Mouse (Mus musculus) hindbrain, embryonic 13.5 days (tissue): Measurements from ENCODE around the gene Zfp239. TPM values are rescaled to one million over a fixed set of nuclear protein-coding genes. Genes with fewer than 3 reads are reported as not detected.

Experiments
- ATAC-seq: fragments of 200-750 bp; cut with Nextera tagmentation; 2 replicates; pipeline ENCODE4 v1.8.0; 2017; ENCODE audit warnings: moderate TSS enrichment; ENCODE audit not compliant: low FRiP score
- H3K27ac ChIP-seq: fragments of 300-500 bp; sonication (generic); 2 replicates; pipeline ENCODE4 v1.5.1; 2015; ENCODE audit warnings: inconsistent platforms, mild to moderate bottlenecking, moderate library complexity
- H3K27me3 ChIP-seq: fragments of 300-500 bp; sonication (generic); 2 replicates; pipeline ENCODE4 v1.6.1; 2015; ENCODE audit warnings: mild to moderate bottlenecking, inconsistent platforms
- H3K36me3 ChIP-seq: fragments of 300-500 bp; sonication (generic); 2 replicates; pipeline ENCODE4 v1.6.1; 2015; ENCODE audit warnings: mild to moderate bottlenecking, inconsistent platforms
- H3K4me1 ChIP-seq: fragments of 300-500 bp; sonication (generic); replicated peaks from 2 replicates; pipeline ENCODE4 v1.6.1; 2015; ENCODE audit warnings: inconsistent platforms
- H3K4me2 ChIP-seq: fragments of 300-500 bp; sonication (generic); 2 replicates; pipeline ENCODE4 v1.6.1; 2015; ENCODE audit warnings: inconsistent platforms, mild to moderate bottlenecking, moderate library complexity
- H3K4me3 ChIP-seq: fragments of 300-500 bp; sonication (generic); 2 replicates; pipeline ENCODE4 v1.5.1; 2015; ENCODE audit warnings: mild to moderate bottlenecking, inconsistent platforms
- H3K9ac ChIP-seq: fragments of 300-500 bp; sonication (generic); 2 replicates; pipeline ENCODE4 v1.6.1; 2015; ENCODE audit warnings: mild to moderate bottlenecking, inconsistent platforms
- H3K9me3 ChIP-seq: fragments of 300-500 bp; sonication (generic); 2 replicates; pipeline ENCODE4 v1.6.1; 2016; ENCODE audit warnings: inconsistent platforms
- WGBS: fragments of 180-500 bp; shearing (Covaris S2); methylation state at CpG from one replicate; pipeline ENCODE4 v1.1.7; 2015; 5-methylcytosine and 5-hydroxymethylcytosine counted together
- polyA plus RNA-seq: library from polyadenylated mRNA; unstranded; fragments of >200 nt; fragmentation: Nextera tagmentation; extraction: Ambion mirVana; gene quantifications from 2 replicates; pipeline ENCODE4 v1.2.1, GENCODE M21; 2015

Gene Zfp239
- polyA plus RNA-seq, 1 experiment from 2014 or later: 14.6 TPM

- no peak overlapping the region for H3K9ac ChIP-seq
- H3K9me3 ChIP-seq: no peaks in the 10 kb centered on the region
- H3K27me3 ChIP-seq: no peaks in the 10 kb centered on the region
- H3K36me3 ChIP-seq: no peaks in the 10 kb centered on the region
- no peak overlapping the region for H3K4me3 ChIP-seq
- no peak for ATAC-seq
- WGBS: 72% methylated on average over 9 of the region's 9 CpGs
- H3K4me1 ChIP-seq: peaks cover 6% of the 10 kb centered on the region; the same call in 1 of the 2 replicates
- H3K27ac ChIP-seq: no peak overlapping the region
- no peak overlapping the region for H3K4me2 ChIP-seq
These were observed 39.9 kb downstream of the Zfp239 start for GRCm38 (mm10) chr6:117901510-117902402.

- Histone ChIP-seq H3K4me3 (no peak overlapping the region), H3K36me3 (no peaks in the 10 kb centered on the region), H3K9ac (no peak overlapping the region), H3K27ac (no peak overlapping the region), H3K4me1 (peaks cover 6% of the 10 kb centered on the region; the same call in 1 of the 2 replicates), H3K27me3 (no peaks in the 10 kb centered on the region), H3K4me2 (no peak overlapping the region), H3K9me3 (no peaks in the 10 kb centered on the region)
- WGBS: 88% methylated on average over 4 of the region's 4 CpGs
- no peak for ATAC-seq
These were observed 40.7 kb downstream of the Zfp239 start for GRCm38 (mm10) chr6:117902556-117902955.

- Histone ChIP-seq H3K36me3 (no peaks in the 10 kb centered on the region), H3K27me3 (no peaks in the 10 kb centered on the region), H3K4me1 (peaks cover 18% of the 10 kb centered on the region), H3K4me2 (no peak overlapping the region), H3K27ac (no peak overlapping the region), H3K9me3 (no peaks in the 10 kb centered on the region), H3K9ac (no peak overlapping the region), H3K4me3 (no peak overlapping the region)
- 87% methylated on average over 3 of the region's 3 CpGs for WGBS
- no peak for ATAC-seq
These were observed 41.9 kb downstream of the Zfp239 start for GRCm38 (mm10) chr6:117903836-117904235.

- H3K36me3 ChIP-seq: no peaks in the 10 kb centered on the region
- H3K9ac ChIP-seq: peak overlapping the region; percentile 71; the same call in 1 of the 2 replicates
- no peak overlapping the region for H3K27ac ChIP-seq
- peak overlapping the region; percentile 56 for H3K4me2 ChIP-seq
- no peaks in the 10 kb centered on the region for H3K9me3 ChIP-seq
- no peak for ATAC-seq
- peak overlapping the region; percentile 100 for H3K4me3 ChIP-seq
- peaks cover 28% of the 10 kb centered on the region for H3K4me1 ChIP-seq
- WGBS: 34% methylated on average over 4 of the region's 4 CpGs
- no peaks in the 10 kb centered on the region for H3K27me3 ChIP-seq
These were observed 43.5 kb downstream of the Zfp239 start for GRCm38 (mm10) chr6:117905260-117905930.

GRCm38 (mm10) chr6:117906015-117906531 lies 44.2 kb downstream of the Zfp239 start:
- H3K4me1 ChIP-seq: peaks cover 28% of the 10 kb centered on the region
- no peaks in the 10 kb centered on the region for H3K36me3 ChIP-seq
- H3K27ac ChIP-seq: peak overlapping the region; percentile 77
- no peaks in the 10 kb centered on the region for H3K9me3 ChIP-seq
- H3K27me3 ChIP-seq: no peaks in the 10 kb centered on the region
- ATAC-seq: peak; percentile 53
- under 1% methylated on average over 25 of the region's 25 CpGs for WGBS
- peak overlapping the region; percentile 71 for H3K9ac ChIP-seq
- H3K4me3 ChIP-seq: peak overlapping the region; percentile 100
- H3K4me2 ChIP-seq: peak overlapping the region; percentile 56

- Histone ChIP-seq H3K4me2 (peak overlapping the region; percentile 100), H3K36me3 (no peaks in the 10 kb centered on the region), H3K9me3 (no peaks in the 10 kb centered on the region), H3K9ac (peak overlapping the region; percentile 96), H3K4me3 (peak overlapping the region; percentile 100), H3K4me1 (peaks cover 28% of the 10 kb centered on the region), H3K27ac (peak overlapping the region; percentile 93), H3K27me3 (no peaks in the 10 kb centered on the region)
- peak; percentile 98 for ATAC-seq
- WGBS: under 1% methylated on average over 62 of the region's 68 CpGs
These were observed 44.8 kb downstream of the Zfp239 start for GRCm38 (mm10) chr6:117906590-117907271.

- WGBS: under 1% methylated on average over 73 of the region's 77 CpGs
- no peaks in the 10 kb centered on the region for H3K9me3 ChIP-seq
- no peaks in the 10 kb centered on the region for H3K27me3 ChIP-seq
- no peaks in the 10 kb centered on the region for H3K36me3 ChIP-seq
- H3K27ac ChIP-seq: peak overlapping the region; percentile 93
- peak overlapping the region; percentile 100 for H3K4me3 ChIP-seq
- peak overlapping the region; percentile 96 for H3K9ac ChIP-seq
- H3K4me2 ChIP-seq: peak overlapping the region; percentile 100
- H3K4me1 ChIP-seq: peaks cover 28% of the 10 kb centered on the region
- peak; percentile 52 for ATAC-seq
These were observed 45.5 kb downstream of the Zfp239 start for GRCm38 (mm10) chr6:117907301-117907978.

GRCm38 (mm10) chr6:117907979-117908355 lies 46.1 kb downstream of the Zfp239 start:
- Histone ChIP-seq H3K4me1 (peaks cover 28% of the 10 kb centered on the region), H3K27me3 (no peaks in the 10 kb centered on the region), H3K4me3 (peak overlapping the region; percentile 100), H3K27ac (peak overlapping the region; percentile 93; the same call in 1 of the 2 replicates), H3K9me3 (no peaks in the 10 kb centered on the region), H3K4me2 (peak overlapping the region; percentile 100), H3K36me3 (no peaks in the 10 kb centered on the region), H3K9ac (peak overlapping the region; percentile 96)
- under 1% methylated on average over 26 of the region's 26 CpGs for WGBS
- ATAC-seq: no peak

- ATAC-seq: no peak
- 1% methylated on average over 14 of the region's 14 CpGs for WGBS
- no peaks in the 10 kb centered on the region for H3K27me3 ChIP-seq
- peaks cover 28% of the 10 kb centered on the region for H3K4me1 ChIP-seq
- H3K9me3 ChIP-seq: no peaks in the 10 kb centered on the region
- peak overlapping the region; percentile 100 for H3K4me3 ChIP-seq
- H3K36me3 ChIP-seq: no peaks in the 10 kb centered on the region
- no peak overlapping the region for H3K27ac ChIP-seq
- H3K9ac ChIP-seq: peak overlapping the region; percentile 96
- H3K4me2 ChIP-seq: peak overlapping the region; percentile 100
These were observed 46.6 kb downstream of the Zfp239 start for GRCm38 (mm10) chr6:117908424-117908900.

GRCm38 (mm10) chr6:117910120-117910661 lies 48.3 kb downstream of the Zfp239 start:
- no peak overlapping the region for H3K9ac ChIP-seq
- WGBS: 83% methylated on average over 6 of the region's 6 CpGs
- H3K9me3 ChIP-seq: no peaks in the 10 kb centered on the region
- ATAC-seq: no peak
- no peak overlapping the region for H3K4me2 ChIP-seq
- H3K27me3 ChIP-seq: no peaks in the 10 kb centered on the region
- no peak overlapping the region for H3K27ac ChIP-seq
- H3K36me3 ChIP-seq: no peaks in the 10 kb centered on the region
- H3K4me3 ChIP-seq: no peak overlapping the region
- peaks cover 28% of the 10 kb centered on the region for H3K4me1 ChIP-seq

- no peak overlapping the region for H3K27ac ChIP-seq
- no peak overlapping the region for H3K4me2 ChIP-seq
- H3K9me3 ChIP-seq: no peaks in the 10 kb centered on the region
- no peak for ATAC-seq
- H3K4me3 ChIP-seq: no peak overlapping the region
- no peaks in the 10 kb centered on the region for H3K27me3 ChIP-seq
- H3K4me1 ChIP-seq: peaks cover 38% of the 10 kb centered on the region
- no peak overlapping the region for H3K9ac ChIP-seq
- no peaks in the 10 kb centered on the region for H3K36me3 ChIP-seq
These were observed 52.6 kb downstream of the Zfp239 start for GRCm38 (mm10) chr6:117914541-117914940.
